Mouse (Mus musculus) testis, adult 2 months (tissue): ENCODE measurements at regions not wholly inside any gene's neighbourhood (a gene's known extent, or its start where the extent isn't known, plus 50 kb on each side); places are given as distances from the start of the nearest gene placed in this dataset.

Experiments used
- CTCF ChIP-seq: fragments of 200-500 bp; IDR thresholded peaks from 2 replicates; pipeline ENCODE4 v1.5.1; 2012; ENCODE audit warnings: low read depth, mild to moderate bottlenecking, inconsistent platforms, low read length, moderate library complexity; ENCODE audit not compliant: control insufficient read depth, insufficient read depth, insufficient replicate concordance
- POLR2A ChIP-seq: fragments of 200-500 bp; IDR thresholded peaks from 2 replicates; pipeline ENCODE4 v1.6.1; 2012; ENCODE audit warnings: low read depth, mild to moderate bottlenecking, inconsistent platforms, low read length, moderate library complexity; ENCODE audit not compliant: control insufficient read depth

DNA sequence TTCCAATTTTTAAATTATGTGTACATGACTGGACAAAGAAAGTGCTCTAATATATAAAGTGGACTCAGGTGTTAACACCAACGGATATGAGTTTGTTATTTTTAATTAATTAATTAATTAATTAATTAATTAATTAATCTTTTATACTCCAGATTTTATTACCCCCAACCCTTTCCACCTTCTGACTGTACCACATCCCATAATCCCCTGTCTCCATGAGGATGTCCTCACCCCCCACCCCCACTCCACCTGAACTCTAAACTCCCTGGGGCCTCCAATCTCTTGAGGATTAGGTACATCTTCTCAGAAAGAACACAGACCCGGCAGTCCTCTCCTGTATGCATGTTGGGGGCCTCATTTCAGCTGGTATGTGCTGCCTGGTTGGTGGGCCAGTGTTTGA is 182.8 kb downstream of the Rassf9 start:
- TF ChIP-seq POLR2A (no peak), CTCF (no peak)
